Mouse (Mus musculus) kidney, adult 2 months (tissue): ENCODE data around the gene Icos. TPM values are rescaled to one million over a fixed set of nuclear protein-coding genes. Genes with fewer than 3 reads are reported as not detected.

Source experiments
- DNase-seq: peaks from one replicate; pipeline ENCODE4 v3.0.0; 2021
- H3K27ac ChIP-seq: fragments of 200-500 bp; 2 replicates; pipeline ENCODE4 v1.5.1; 2012; ENCODE audit warnings: low read depth, low read length, control low read depth, inconsistent platforms; ENCODE audit not compliant: insufficient read depth
- H3K27me3 ChIP-seq: fragments of 200-500 bp; replicated peaks from 2 replicates; pipeline ENCODE4 v1.6.1; 2012; ENCODE audit warnings: mild to moderate bottlenecking, moderate library complexity, low read length, inconsistent platforms; ENCODE audit not compliant: control insufficient read depth, insufficient read depth
- H3K36me3 ChIP-seq: fragments of 200-500 bp; 2 replicates; pipeline ENCODE4 v1.6.1; 2012; ENCODE audit warnings: mild to moderate bottlenecking, moderate library complexity, low read length, inconsistent platforms; ENCODE audit not compliant: control insufficient read depth, insufficient read depth
- H3K4me1 ChIP-seq: fragments of 200-500 bp; 2 replicates; pipeline ENCODE4 v1.6.1; 2011; ENCODE audit warnings: low read length; ENCODE audit not compliant: control insufficient read depth, insufficient read depth
- H3K4me3 ChIP-seq: fragments of 200-500 bp; 2 replicates; pipeline ENCODE4 v1.5.1; 2011; ENCODE audit warnings: mild to moderate bottlenecking, low read depth, low read length, control low read depth; ENCODE audit not compliant: insufficient read depth
- CTCF ChIP-seq: fragments of 200-500 bp; conservative IDR thresholded peaks from 2 replicates; pipeline ENCODE4 v1.5.1; 2011; ENCODE audit warnings: low read depth, mild to moderate bottlenecking, control low read depth, low read length, moderate library complexity, mixed read lengths; ENCODE audit not compliant: insufficient read depth, insufficient read length
- POLR2A ChIP-seq: fragments of 200-500 bp; IDR thresholded peaks from one replicate; pipeline ENCODE4 v1.6.1; 2011; ENCODE audit warnings: low read depth, low read length, control low read depth
- WGBS: fragments of 180-500 bp; shearing (Covaris S2); methylation state at CpG from one replicate; pipeline ENCODE4 v1.1.7; 2018; 5-methylcytosine and 5-hydroxymethylcytosine counted together
- polyA plus RNA-seq: library from polyadenylated mRNA; depleted of rRNA; stranded (reverse); fragments of >200 nt; gene quantifications from 2 replicates; pipeline ENCODE4 v1.2.3, GENCODE M21; 2012; rRNA removed

The Icos gene
- polyA plus RNA-seq, 1 experiment: 0.39 TPM

DNA sequence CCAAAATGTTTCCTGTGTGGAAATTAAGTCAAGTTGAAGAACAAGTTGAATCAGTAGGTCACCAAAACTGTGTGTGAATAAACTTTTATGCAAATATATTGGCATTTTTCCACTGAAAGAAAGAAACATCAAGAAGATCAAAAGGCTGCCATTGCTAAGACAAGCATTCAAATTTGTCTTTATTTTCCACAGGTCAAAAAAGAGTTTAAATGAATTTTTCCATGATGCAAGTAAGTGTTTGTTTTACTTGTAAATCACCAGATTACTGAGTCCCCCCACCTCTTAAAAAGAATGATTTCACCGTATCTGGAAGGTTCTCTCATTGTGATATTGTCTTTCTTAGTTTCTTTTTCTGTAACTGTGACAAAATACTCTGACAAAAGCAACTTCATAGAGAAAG lies 57.5 kb downstream of the Icos start:
- DNase-seq: no peak
- Histone ChIP-seq H3K36me3 (no peaks in the 10 kb centered on the region), H3K4me1 (no peaks in the 10 kb centered on the region), H3K27ac (no peak overlapping the region), H3K4me3 (no peak overlapping the region), H3K27me3 (no peaks in the 10 kb centered on the region)
- no peak for TF ChIP-seq CTCF
- no peak for TF ChIP-seq POLR2A
- WGBS: 80% methylated on average over 1 of the region's 1 CpGs

- Histone ChIP-seq H3K4me1 (no peaks in the 10 kb centered on the region), H3K36me3 (no peaks in the 10 kb centered on the region), H3K27me3 (no peaks in the 10 kb centered on the region; the same call in 1 of the 2 replicates), H3K27ac (no peak overlapping the region), H3K4me3 (no peak overlapping the region)
- DNase-seq: no peak
- WGBS: 69% methylated on average over 4 of the region's 4 CpGs
- no peak for TF ChIP-seq POLR2A
- no peak for TF ChIP-seq CTCF
These were observed 60.5 kb downstream of the Icos start for GRCm38 (mm10) chr1:61038223-61038622.

DNA sequence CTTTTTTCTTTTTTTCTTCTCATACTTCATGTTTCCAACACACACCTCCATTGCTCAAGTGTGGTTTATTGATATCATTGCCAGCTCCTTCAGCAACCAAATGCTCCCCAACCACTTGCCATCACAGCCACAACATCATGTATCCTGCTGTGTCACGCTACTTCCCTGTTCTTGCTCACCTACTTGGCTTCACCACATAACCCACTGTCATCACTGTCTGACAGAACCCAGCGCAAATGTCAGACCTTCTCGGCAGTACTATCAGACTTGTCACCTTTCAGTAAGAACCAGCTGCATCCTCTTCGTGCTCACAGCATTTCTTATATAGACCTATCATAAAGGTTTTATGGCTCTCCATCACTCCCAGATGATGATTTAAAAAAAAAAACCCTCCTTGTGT lies 61.6 kb downstream of the Icos start:
- no peak for DNase-seq
- H3K27me3 ChIP-seq: no peaks in the 10 kb centered on the region; the same call in 1 of the 2 replicates
- no peaks in the 10 kb centered on the region for H3K4me1 ChIP-seq
- 97% methylated on average over 4 of the region's 4 CpGs for WGBS
- H3K4me3 ChIP-seq: no peak overlapping the region
- H3K36me3 ChIP-seq: no peaks in the 10 kb centered on the region
- H3K27ac ChIP-seq: no peak overlapping the region
- TF ChIP-seq CTCF: no peak
- TF ChIP-seq POLR2A: no peak

DNA sequence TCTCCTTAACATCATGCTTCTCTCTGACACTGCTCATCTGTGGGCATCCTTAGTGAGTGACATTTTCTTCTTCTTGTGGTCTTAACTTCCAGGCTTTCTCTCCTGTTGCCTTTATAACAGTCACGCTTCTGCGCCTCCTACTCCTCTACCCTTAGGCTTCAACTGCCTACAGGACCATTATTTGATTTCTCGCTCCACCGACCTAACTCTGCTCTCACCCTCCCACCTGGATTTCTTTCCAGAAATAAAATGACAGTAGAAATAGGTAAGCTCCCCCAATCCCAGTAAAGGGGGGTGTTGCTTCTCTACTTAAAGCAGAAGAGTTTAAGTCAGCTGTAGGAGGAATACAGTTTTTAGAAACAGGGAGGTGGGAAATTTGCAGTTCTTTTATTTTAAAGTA lies 62.7 kb downstream of the Icos start:
- TF ChIP-seq POLR2A (no peak), CTCF (no peak)
- 68% methylated on average over 4 of the region's 4 CpGs for WGBS
- no peak for DNase-seq
- Histone ChIP-seq H3K27ac (no peak overlapping the region), H3K4me1 (no peaks in the 10 kb centered on the region), H3K36me3 (no peaks in the 10 kb centered on the region), H3K27me3 (no peaks in the 10 kb centered on the region; the same call in 1 of the 2 replicates), H3K4me3 (no peak overlapping the region)

GRCm38 (mm10) chr1:61042842-61043241 lies 65.1 kb downstream of the Icos start:
- Histone ChIP-seq H3K36me3 (no peaks in the 10 kb centered on the region), H3K4me3 (no peak overlapping the region), H3K27me3 (no peaks in the 10 kb centered on the region; the same call in 1 of the 2 replicates), H3K27ac (no peak overlapping the region), H3K4me1 (no peaks in the 10 kb centered on the region)
- DNase-seq: peak; percentile 53
- WGBS: 35% methylated on average over 2 of the region's 2 CpGs
- TF ChIP-seq CTCF: no peak
- no peak for TF ChIP-seq POLR2A

DNA sequence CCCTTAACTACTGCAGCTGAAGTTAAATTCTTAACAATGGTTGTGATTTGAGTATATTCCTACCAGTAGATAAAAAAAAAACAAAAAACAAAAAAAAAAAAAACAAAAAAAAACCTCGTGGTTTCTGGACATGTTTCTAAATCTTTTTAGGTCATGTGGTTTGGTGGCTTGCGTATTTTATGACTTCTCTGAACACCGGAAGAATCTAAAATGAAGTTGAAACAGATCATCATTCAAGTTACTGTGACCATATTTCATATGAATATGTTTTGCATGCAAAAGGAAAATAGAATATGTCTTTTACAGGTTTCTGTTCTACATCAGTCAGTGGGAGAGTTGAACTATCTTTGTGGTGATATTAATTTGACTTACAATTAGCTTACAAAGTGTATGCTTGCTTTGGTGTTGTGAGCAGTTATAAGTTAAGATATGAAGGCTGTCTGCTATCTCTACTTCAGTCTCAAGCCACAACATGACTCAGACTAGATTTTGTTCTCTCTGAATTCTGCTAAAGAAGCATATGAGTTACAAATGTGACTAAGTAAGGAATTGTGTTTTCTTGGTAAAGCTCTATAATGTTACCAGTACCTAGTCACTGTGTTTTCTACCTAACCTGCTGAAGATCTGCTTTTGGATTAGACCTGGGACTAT lies 68.5 kb downstream of the Icos start:
- H3K27ac ChIP-seq: no peak overlapping the region
- no peak for TF ChIP-seq CTCF
- TF ChIP-seq POLR2A: no peak
- no peak overlapping the region for H3K4me3 ChIP-seq
- H3K4me1 ChIP-seq: no peaks in the 10 kb centered on the region
- DNase-seq: no peak
- no peaks in the 10 kb centered on the region for H3K27me3 ChIP-seq
- H3K36me3 ChIP-seq: no peaks in the 10 kb centered on the region
- WGBS: 59% methylated on average over 3 of the region's 3 CpGs

GRCm38 (mm10) chr1:61047336-61047735 lies 69.6 kb downstream of the Icos start:
- Histone ChIP-seq H3K27ac (no peak overlapping the region), H3K36me3 (no peaks in the 10 kb centered on the region), H3K4me1 (no peaks in the 10 kb centered on the region), H3K27me3 (no peaks in the 10 kb centered on the region), H3K4me3 (no peak overlapping the region)
- TF ChIP-seq CTCF (no peak), POLR2A (no peak)
- WGBS: 66% methylated on average over 3 of the region's 3 CpGs
- no peak for DNase-seq

Other genes with a start within 250 kb of the Icos start
- 0.27 TPM in 1 of 2 replicates, not detected in the other for gene Ctla4, start 90.9 kb upstream of the Icos start, polyA plus RNA-seq